25 mouse cellular contexts compared by ENCODE assay signal in genomic region chr17:26843229-26843567, GRCm38 (mm10). TPM values are rescaled to one million over a fixed set of nuclear protein-coding genes. Genes with fewer than 3 reads are reported as not detected.
A peak's percentile ranks its signal among the peaks of the same experiment; 100 is the strongest.
DNase-seq lines count a peak whose midpoint lies in the region; ATAC-seq lines count a peak whose summit lies in the region.
"Had no signal": no experiment of that assay in that cellular context is flagged by ENCODE, and none has a peak within 500 bp of the region (broad histone marks: within the 10 kb centered on the region; RNA-seq: fewer than 3 reads in every experiment).

No protein-coding gene starts in this region.

- no peak for ATAC-seq in heart, embryonic 15.5 days (replicated peaks; ENCODE audit: insufficient number of reproducible peaks, insufficient read depth, low FRiP score, low read depth)
- ATAC-seq: intestine, embryonic 16.5 days; midbrain, embryonic 13.5 days had no signal

- intact Hi-C loops in left cerebral cortex, postnatal 4 days (cut with DNase I) = no loop called here
- intact Hi-C loops in left cerebral cortex, postnatal 14 days (cut with DNase I) = no loop called here

- DNase-seq in heart, embryonic 10.5 days (ENCODE audit: low spot score) = peak; percentile 83
- no peak for DNase-seq in heart, adult 9 months (ENCODE audit: low spot score in 2 of 2)
- peak; percentile 31 for DNase-seq in CD4-positive helper T cell, adult 2 months (ENCODE audit: low read depth, low spot score)
- peak; percentile 55 for DNase-seq in embryo, embryonic 10 days (ENCODE audit: low spot score)
- no peak for DNase-seq in left cerebral cortex, postnatal 4 days
- no peak for DNase-seq in right cerebral cortex, postnatal 14 days
- no peak for DNase-seq in left cerebral cortex, postnatal 14 days (ENCODE audit: low spot score in 2 of 2)
- DNase-seq: cerebellum, postnatal 14 days; gastrocnemius, postnatal 36 days; layer of hippocampus, postnatal 36 days; liver, embryonic 13.5 days; right cerebral cortex, adult 18-20 months; thymus, postnatal 14 days had no signal

- under 1% methylated on average over 14 of the region's 14 CpGs for WGBS in heart, embryonic 10.5 days
- WGBS in heart, embryonic 15.5 days = 4% methylated on average over 14 of the region's 14 CpGs

- H3K4me2 ChIP-seq in heart, embryonic 15.5 days = peak overlapping the region; percentile 69
- H3K4me2 ChIP-seq: embryonic facial prominence, embryonic 13.5 days; hindbrain, embryonic 13.5 days; kidney, embryonic 15.5 days; limb, embryonic 12.5 days; liver, embryonic 13.5 days; lung, embryonic 15.5 days; midbrain, embryonic 13.5 days had no signal

- peaks cover 85% of the 10 kb centered on the region for H3K27me3 ChIP-seq in heart, embryonic 10.5 days (ENCODE audit: insufficient read depth, poor library complexity, severe bottlenecking)
- peaks cover 75% of the 10 kb centered on the region for H3K27me3 ChIP-seq in heart, embryonic 15.5 days

- H3K4me3 ChIP-seq in heart, embryonic 10.5 days = peak overlapping the region; percentile 80
- peak overlapping the region; percentile 73 for H3K4me3 ChIP-seq in heart, embryonic 15.5 days
- H3K4me3 ChIP-seq: embryonic facial prominence, embryonic 13.5 days; hindbrain, embryonic 13.5 days; kidney, embryonic 15.5 days; limb, embryonic 12.5 days; liver, embryonic 13.5 days; lung, embryonic 15.5 days; midbrain, embryonic 13.5 days had no signal

- no peaks in the 10 kb centered on the region for H3K9me3 ChIP-seq in heart, embryonic 10.5 days
- no peaks in the 10 kb centered on the region for H3K9me3 ChIP-seq in heart, embryonic 15.5 days (replicated peaks)
- H3K9me3 ChIP-seq: embryonic facial prominence, embryonic 13.5 days; hindbrain, embryonic 13.5 days; kidney, embryonic 15.5 days; limb, embryonic 12.5 days; liver, embryonic 13.5 days; lung, embryonic 15.5 days; midbrain, embryonic 13.5 days had no signal

- peaks cover 20% of the 10 kb centered on the region for H3K36me3 ChIP-seq in heart, embryonic 10.5 days
- H3K36me3 ChIP-seq in heart, embryonic 15.5 days = no peaks in the 10 kb centered on the region
- H3K36me3 ChIP-seq: embryonic facial prominence, embryonic 13.5 days; hindbrain, embryonic 13.5 days; kidney, embryonic 15.5 days; limb, embryonic 12.5 days; liver, embryonic 13.5 days; lung, embryonic 15.5 days; midbrain, embryonic 13.5 days had no signal

- H3K9ac ChIP-seq in heart, embryonic 15.5 days = peak overlapping the region; percentile 71
- H3K9ac ChIP-seq: embryonic facial prominence, embryonic 13.5 days; hindbrain, embryonic 13.5 days; kidney, embryonic 15.5 days; limb, embryonic 12.5 days; liver, embryonic 13.5 days; lung, embryonic 15.5 days; midbrain, embryonic 13.5 days had no signal

- H3K27ac ChIP-seq in heart, embryonic 10.5 days = peak overlapping the region; percentile 97
- H3K27ac ChIP-seq in heart, embryonic 15.5 days = peak overlapping the region; percentile 86
- H3K27ac ChIP-seq: embryonic facial prominence, embryonic 13.5 days; hindbrain, embryonic 13.5 days; kidney, embryonic 15.5 days; limb, embryonic 12.5 days; liver, embryonic 13.5 days; lung, embryonic 15.5 days; macrophage; midbrain, embryonic 13.5 days; stomach, postnatal 0 days had no signal

- peaks cover 42% of the 10 kb centered on the region for H3K4me1 ChIP-seq in heart, embryonic 10.5 days
- H3K4me1 ChIP-seq in heart, embryonic 15.5 days (replicated peaks) = peaks cover 10% of the 10 kb centered on the region

RNA-seq across cellular contexts. Expression of gene Nkx2-5, which starts 1.6 kb away (rescaled TPM):
- polyA plus RNA-seq in heart, embryonic 10.5 days (2016; fragmentation: Nextera tagmentation; extraction: Ambion mirVana) = 146 and 189 TPM in 2 replicates
- 131 and 147 TPM in 2 replicates for polyA plus RNA-seq in heart, embryonic 15.5 days (2015; fragmentation: Nextera tagmentation; extraction: Ambion mirVana)
- total RNA-seq in left cerebral cortex, postnatal 4 days (2021) = not detected
- not detected for total RNA-seq in left cerebral cortex, postnatal 14 days (2021)
- total RNA-seq: adrenal gland, adult 18-20 months; gastrocnemius, postnatal 36 days; layer of hippocampus, postnatal 36 days had no signal
- polyA plus RNA-seq: kidney, embryonic 15.5 days; large intestine, adult 2 months; limb, embryonic 12.5 days; liver, embryonic 13.5 days; macrophage; midbrain, embryonic 13.5 days had no signal

Comparison
In these comparisons a context has a peak if more than half of its experiments do, and no peak if none do; other contexts are left out.
1. DNase-seq: peak in heart, embryonic 10.5 days (single experiment), CD4-positive helper T cell, adult 2 months (single experiment) and embryo, embryonic 10 days (single experiment); none in heart, adult 9 months (0 of 2), left cerebral cortex, postnatal 4 days (single experiment), right cerebral cortex, postnatal 14 days (single experiment) and left cerebral cortex, postnatal 14 days (0 of 2).